Mouse (Mus musculus): ENCODE measurements at regions not wholly inside any gene's neighbourhood (a gene's known extent, or its start where the extent isn't known, plus 50 kb on each side); places are given as distances from the start of the nearest gene placed in this dataset.

GRCm38 (mm10) chr12:27465499-27466150 lies 123.3 kb upstream of the Sox11 start:
- Histone ChIP-seq H3K9me3 (replicated peaks; ENCODE audit: control insufficient read depth, low read length) (no peaks in the 10 kb centered on the region), H3K27ac (ENCODE audit: low read depth, low read length) (no peak overlapping the region), H3K27me3 (ENCODE audit: control insufficient read depth, insufficient read depth, low read length) (no peaks in the 10 kb centered on the region), H3K4me1 (ENCODE audit: control insufficient read depth, insufficient read depth, low read length) (no peaks in the 10 kb centered on the region), H3K4me2 (no peak overlapping the region), H3K9ac (ENCODE audit: low read depth, low read length) (no peak overlapping the region), H3K36me3 (ENCODE audit: control insufficient read depth, insufficient read depth, low read length) (no peaks in the 10 kb centered on the region), H3K4me3 (ENCODE audit: low read depth, low read length) (no peak overlapping the region)
- 34% methylated on average over 3 of the region's 3 CpGs for WGBS (ENCODE audit: insufficient replicate concordance)
- ATAC-seq (replicated peaks; ENCODE audit: insufficient number of reproducible peaks, low FRiP score, low TSS enrichment): no peak

- Histone ChIP-seq H3K4me2 (no peak overlapping the region), H3K4me3 (ENCODE audit: low read depth, low read length) (no peak overlapping the region), H3K9ac (ENCODE audit: low read depth, low read length) (no peak overlapping the region), H3K27ac (ENCODE audit: low read depth, low read length) (no peak overlapping the region), H3K27me3 (ENCODE audit: control insufficient read depth, insufficient read depth, low read length) (no peaks in the 10 kb centered on the region), H3K36me3 (ENCODE audit: control insufficient read depth, insufficient read depth, low read length) (no peaks in the 10 kb centered on the region), H3K9me3 (replicated peaks; ENCODE audit: control insufficient read depth, low read length) (no peaks in the 10 kb centered on the region), H3K4me1 (ENCODE audit: control insufficient read depth, insufficient read depth, low read length) (no peaks in the 10 kb centered on the region)
- no peak for ATAC-seq (replicated peaks; ENCODE audit: insufficient number of reproducible peaks, low FRiP score, low TSS enrichment)
- 65% methylated on average over 4 of the region's 4 CpGs for WGBS (ENCODE audit: insufficient replicate concordance)
These were observed 116.3 kb upstream of the Sox11 start for GRCm38 (mm10) chr12:27458674-27459073.

- no peaks in the 10 kb centered on the region for H3K36me3 ChIP-seq (ENCODE audit: control insufficient read depth, insufficient read depth, low read length)
- H3K9me3 ChIP-seq (replicated peaks; ENCODE audit: control insufficient read depth, low read length): no peaks in the 10 kb centered on the region
- no peak overlapping the region for H3K4me3 ChIP-seq (ENCODE audit: low read depth, low read length)
- no peaks in the 10 kb centered on the region for H3K27me3 ChIP-seq (ENCODE audit: control insufficient read depth, insufficient read depth, low read length)
- ATAC-seq (replicated peaks; ENCODE audit: insufficient number of reproducible peaks, low FRiP score, low TSS enrichment): no peak
- WGBS (ENCODE audit: insufficient replicate concordance): 63% methylated on average over 6 of the region's 6 CpGs
- H3K27ac ChIP-seq (ENCODE audit: low read depth, low read length): no peak overlapping the region
- H3K4me2 ChIP-seq: no peak overlapping the region
- no peaks in the 10 kb centered on the region for H3K4me1 ChIP-seq (ENCODE audit: control insufficient read depth, insufficient read depth, low read length)
- no peak overlapping the region for H3K9ac ChIP-seq (ENCODE audit: low read depth, low read length)
These were observed 95.4 kb upstream of the Sox11 start for GRCm38 (mm10) chr12:27437661-27438345.

- Histone ChIP-seq H3K4me2 (no peak overlapping the region), H3K27ac (ENCODE audit: low read depth, low read length) (no peak overlapping the region), H3K9me3 (replicated peaks; ENCODE audit: control insufficient read depth, low read length) (no peaks in the 10 kb centered on the region), H3K4me1 (ENCODE audit: control insufficient read depth, insufficient read depth, low read length) (no peaks in the 10 kb centered on the region), H3K4me3 (ENCODE audit: low read depth, low read length) (no peak overlapping the region), H3K9ac (ENCODE audit: low read depth, low read length) (no peak overlapping the region), H3K27me3 (ENCODE audit: control insufficient read depth, insufficient read depth, low read length) (no peaks in the 10 kb centered on the region), H3K36me3 (ENCODE audit: control insufficient read depth, insufficient read depth, low read length) (no peaks in the 10 kb centered on the region)
- no peak for ATAC-seq (replicated peaks; ENCODE audit: insufficient number of reproducible peaks, low FRiP score, low TSS enrichment)
- WGBS (ENCODE audit: insufficient replicate concordance): 67% methylated on average over 2 of the region's 2 CpGs
These were observed 89.0 kb upstream of the Sox11 start for GRCm38 (mm10) chr12:27431338-27431737.

- WGBS (ENCODE audit: insufficient replicate concordance): 77% methylated on average over 8 of the region's 8 CpGs
These were observed 75.1 kb upstream of the Sox11 start for GRCm38 (mm10) chr12:27417387-27418009.

GRCm38 (mm10) chr12:27410555-27410954 lies 68.2 kb upstream of the Sox11 start:
- Histone ChIP-seq H3K4me2 (no peak overlapping the region), H3K9ac (ENCODE audit: low read depth, low read length) (no peak overlapping the region), H3K27ac (ENCODE audit: low read depth, low read length) (no peak overlapping the region)

More at GRCm38 (mm10) chr12:27417387-27418009, 75.1 kb upstream of the Sox11 start:
- Histone ChIP-seq H3K4me2 (no peak overlapping the region), H3K36me3 (ENCODE audit: control insufficient read depth, insufficient read depth, low read length) (no peaks in the 10 kb centered on the region), H3K9ac (ENCODE audit: low read depth, low read length) (no peak overlapping the region), H3K4me1 (ENCODE audit: control insufficient read depth, insufficient read depth, low read length) (no peaks in the 10 kb centered on the region), H3K27ac (ENCODE audit: low read depth, low read length) (no peak overlapping the region), H3K9me3 (replicated peaks; ENCODE audit: control insufficient read depth, low read length) (no peaks in the 10 kb centered on the region), H3K27me3 (ENCODE audit: control insufficient read depth, insufficient read depth, low read length) (no peaks in the 10 kb centered on the region), H3K4me3 (ENCODE audit: low read depth, low read length) (no peak overlapping the region)
- ATAC-seq (replicated peaks; ENCODE audit: insufficient number of reproducible peaks, low FRiP score, low TSS enrichment): no peak

GRCm38 (mm10) chr12:27408440-27408839 lies 66.1 kb upstream of the Sox11 start:
- no peak overlapping the region for H3K4me3 ChIP-seq (ENCODE audit: low read depth, low read length)
- no peaks in the 10 kb centered on the region for H3K36me3 ChIP-seq (ENCODE audit: control insufficient read depth, insufficient read depth, low read length)
- ATAC-seq (replicated peaks; ENCODE audit: insufficient number of reproducible peaks, low FRiP score, low TSS enrichment): no peak
- H3K9me3 ChIP-seq (replicated peaks; ENCODE audit: control insufficient read depth, low read length): no peaks in the 10 kb centered on the region
- no peaks in the 10 kb centered on the region; the same call in 1 of the 2 replicates for H3K4me1 ChIP-seq (ENCODE audit: control insufficient read depth, insufficient read depth, low read length)
- no peak overlapping the region for H3K4me2 ChIP-seq
- no peak overlapping the region for H3K9ac ChIP-seq (ENCODE audit: low read depth, low read length)
- no peaks in the 10 kb centered on the region for H3K27me3 ChIP-seq (ENCODE audit: control insufficient read depth, insufficient read depth, low read length)
- 77% methylated on average over 4 of the region's 4 CpGs for WGBS (ENCODE audit: insufficient replicate concordance)
- H3K27ac ChIP-seq (ENCODE audit: low read depth, low read length): no peak overlapping the region

More at GRCm38 (mm10) chr12:27410555-27410954, 68.2 kb upstream of the Sox11 start:
- Histone ChIP-seq H3K9me3 (replicated peaks; ENCODE audit: control insufficient read depth, low read length) (no peaks in the 10 kb centered on the region), H3K36me3 (ENCODE audit: control insufficient read depth, insufficient read depth, low read length) (no peaks in the 10 kb centered on the region), H3K4me3 (ENCODE audit: low read depth, low read length) (no peak overlapping the region), H3K27me3 (ENCODE audit: control insufficient read depth, insufficient read depth, low read length) (no peaks in the 10 kb centered on the region), H3K4me1 (ENCODE audit: control insufficient read depth, insufficient read depth, low read length) (no peaks in the 10 kb centered on the region; the same call in 1 of the 2 replicates)
- WGBS (ENCODE audit: insufficient replicate concordance): 35% methylated on average over 4 of the region's 4 CpGs
- no peak for ATAC-seq (replicated peaks; ENCODE audit: insufficient number of reproducible peaks, low FRiP score, low TSS enrichment)

GRCm38 (mm10) chr12:27399392-27399791 lies 57.0 kb upstream of the Sox11 start:
- Histone ChIP-seq H3K4me2 (no peak overlapping the region), H3K4me1 (ENCODE audit: control insufficient read depth, insufficient read depth, low read length) (no peaks in the 10 kb centered on the region), H3K36me3 (ENCODE audit: control insufficient read depth, insufficient read depth, low read length) (no peaks in the 10 kb centered on the region), H3K27me3 (ENCODE audit: control insufficient read depth, insufficient read depth, low read length) (no peaks in the 10 kb centered on the region), H3K9ac (ENCODE audit: low read depth, low read length) (no peak overlapping the region), H3K9me3 (replicated peaks; ENCODE audit: control insufficient read depth, low read length) (no peaks in the 10 kb centered on the region), H3K4me3 (ENCODE audit: low read depth, low read length) (no peak overlapping the region), H3K27ac (ENCODE audit: low read depth, low read length) (no peak overlapping the region)
- ATAC-seq (replicated peaks; ENCODE audit: insufficient number of reproducible peaks, low FRiP score, low TSS enrichment): no peak
- 67% methylated on average over 5 of the region's 5 CpGs for WGBS (ENCODE audit: insufficient replicate concordance)
